Mouse (Mus musculus): Measurements from ENCODE around the gene Cfap126.
"Not testable (repeated sequence)": the region's sequence is repeated elsewhere in the genome, so short reads cannot be mapped to it uniquely, and the experiment has no call there.

Gene Cfap126

GRCm38 (mm10) chr1:171129251-171129650 lies 15.5 kb downstream of the Cfap126 start:
- peak; percentile 19 for DNase-seq (ENCODE audit: low spot score)

GRCm38 (mm10) chr1:171130971-171131370 lies 17.3 kb downstream of the Cfap126 start:
- DNase-seq (ENCODE audit: low spot score) = no peak

GRCm38 (mm10) chr1:171135600-171135999 lies 21.9 kb downstream of the Cfap126 start:
- DNase-seq (ENCODE audit: low spot score) = no peak

GRCm38 (mm10) chr1:171137486-171138155 lies 23.9 kb downstream of the Cfap126 start:
- not testable (repeated sequence) for DNase-seq (ENCODE audit: low spot score)

GRCm38 (mm10) chr1:171142981-171143380 lies 29.3 kb downstream of the Cfap126 start:
- DNase-seq (ENCODE audit: low spot score) = not testable (repeated sequence)

- peak; percentile 97 for DNase-seq (ENCODE audit: low spot score)
Measured at GRCm38 (mm10) chr1:171149974-171150760, 36.4 kb downstream of the Cfap126 start, which contains the start of the genes Sdhc and Mpz. TSS of gene Sdhc (minus strand) at chr1:171150603. TSS of gene Mpz (plus strand) at chr1:171150711.

- no peak for DNase-seq (ENCODE audit: low spot score)
Measured at GRCm38 (mm10) chr1:171150838-171151391, 37.2 kb downstream of the Cfap126 start.

- DNase-seq (ENCODE audit: low spot score) = no peak
Measured at GRCm38 (mm10) chr1:171151966-171152365, 38.2 kb downstream of the Cfap126 start.

- DNase-seq (ENCODE audit: low spot score) = no peak
Measured at GRCm38 (mm10) chr1:171156644-171157043, 42.9 kb downstream of the Cfap126 start.

- DNase-seq (ENCODE audit: low spot score) = no peak
Measured at GRCm38 (mm10) chr1:171157965-171158364, 44.2 kb downstream of the Cfap126 start.

- DNase-seq (ENCODE audit: low spot score) = peak; percentile 31
Measured at GRCm38 (mm10) chr1:171159485-171159975, 45.8 kb downstream of the Cfap126 start.

GRCm38 (mm10) chr1:171162526-171162925 lies 48.8 kb downstream of the Cfap126 start:
- no peak for DNase-seq (ENCODE audit: low spot score)

GRCm38 (mm10) chr1:171164258-171164657 lies 50.5 kb downstream of the Cfap126 start:
- peak; percentile 31 for DNase-seq (ENCODE audit: low spot score)

GRCm38 (mm10) chr1:171165629-171166345 lies 52.1 kb downstream of the Cfap126 start:
- no peak for DNase-seq (ENCODE audit: low spot score)

- no peak for DNase-seq (ENCODE audit: low spot score)
Measured at GRCm38 (mm10) chr1:171168906-171169305, 55.2 kb downstream of the Cfap126 start.

- no peak for DNase-seq (ENCODE audit: low spot score)
Measured at GRCm38 (mm10) chr1:171169913-171170312, 56.2 kb downstream of the Cfap126 start.

- DNase-seq (ENCODE audit: low spot score) = no peak
Measured at GRCm38 (mm10) chr1:171171138-171171537, 57.4 kb downstream of the Cfap126 start.

GRCm38 (mm10) chr1:171172779-171173178 lies 59.1 kb downstream of the Cfap126 start:
- DNase-seq (ENCODE audit: low spot score) = no peak
